Mouse (Mus musculus) embryonic facial prominence, embryonic 12.5 days (tissue): ENCODE results near the gene Ncapg. TPM values are rescaled to one million over a fixed set of nuclear protein-coding genes. Genes with fewer than 3 reads are reported as not detected.

Source experiments
- ATAC-seq: fragments of 200-750 bp; cut with Nextera tagmentation; 2 replicates; pipeline ENCODE4 v1.8.0; 2017; ENCODE audit not compliant: insufficient number of reproducible peaks, insufficient read depth, low FRiP score, low TSS enrichment
- H3K27ac ChIP-seq: fragments of 300-500 bp; sonication (generic); 2 replicates; pipeline ENCODE4 v1.5.1; 2016; ENCODE audit warnings: mild to moderate bottlenecking
- H3K27me3 ChIP-seq: fragments of 300-500 bp; sonication (generic); 2 replicates; pipeline ENCODE4 v1.6.1; 2016; ENCODE audit warnings: mild to moderate bottlenecking, moderate library complexity
- H3K36me3 ChIP-seq: fragments of 300-500 bp; sonication (generic); 2 replicates; pipeline ENCODE4 v1.6.1; 2016; ENCODE audit warnings: mild to moderate bottlenecking
- H3K4me1 ChIP-seq: fragments of 300-500 bp; sonication (generic); 2 replicates; pipeline ENCODE4 v1.6.1; 2016
- H3K4me2 ChIP-seq: fragments of 300-500 bp; sonication (generic); replicated peaks from 2 replicates; pipeline ENCODE4 v1.6.1; 2016; ENCODE audit warnings: mild to moderate bottlenecking, moderate library complexity
- H3K4me3 ChIP-seq: fragments of 300-500 bp; sonication (generic); 2 replicates; pipeline ENCODE4 v1.5.1; 2016; ENCODE audit warnings: mild to moderate bottlenecking
- H3K9ac ChIP-seq: fragments of 300-500 bp; sonication (generic); 2 replicates; pipeline ENCODE4 v1.6.1; 2016; ENCODE audit warnings: mild to moderate bottlenecking, moderate library complexity
- H3K9me3 ChIP-seq: fragments of 300-500 bp; sonication (generic); 2 replicates; pipeline ENCODE4 v1.6.1; 2016; ENCODE audit warnings: mild to moderate bottlenecking, moderate library complexity
- WGBS: fragments of 180-500 bp; shearing (Covaris S2); methylation state at CpG from one replicate; pipeline ENCODE4 v1.1.7; 2016; 5-methylcytosine and 5-hydroxymethylcytosine counted together
- polyA plus RNA-seq: library from polyadenylated mRNA; unstranded; fragments of >200 nt; fragmentation: Nextera tagmentation; extraction: Ambion mirVana; gene quantifications from 2 replicates; pipeline ENCODE4 v1.2.1, GENCODE M21; 2016

Gene Ncapg
- polyA plus RNA-seq, 1 experiment from 2014 or later = 58.3 TPM

DNA sequence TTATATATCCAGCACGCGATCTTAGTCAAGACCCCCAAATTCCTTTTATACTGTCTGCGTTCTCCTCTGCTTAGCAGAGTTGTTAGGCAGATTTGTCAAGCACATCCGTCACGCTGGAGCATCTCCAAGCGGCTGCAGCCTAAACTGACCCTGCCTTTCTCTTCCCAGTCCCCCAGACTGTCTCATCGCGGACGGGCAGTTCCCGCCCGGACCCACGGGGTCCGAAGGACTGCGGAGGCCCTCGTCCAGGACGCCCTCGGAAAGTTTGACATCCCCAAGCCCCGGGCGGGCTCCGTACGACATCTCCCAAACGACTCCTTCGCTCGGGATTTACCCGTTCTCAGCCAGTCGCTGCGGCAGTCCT, 503 bp upstream of the Ncapg start:
- no peaks in the 10 kb centered on the region for H3K27me3 ChIP-seq
- ATAC-seq = peak; percentile 80

DNA sequence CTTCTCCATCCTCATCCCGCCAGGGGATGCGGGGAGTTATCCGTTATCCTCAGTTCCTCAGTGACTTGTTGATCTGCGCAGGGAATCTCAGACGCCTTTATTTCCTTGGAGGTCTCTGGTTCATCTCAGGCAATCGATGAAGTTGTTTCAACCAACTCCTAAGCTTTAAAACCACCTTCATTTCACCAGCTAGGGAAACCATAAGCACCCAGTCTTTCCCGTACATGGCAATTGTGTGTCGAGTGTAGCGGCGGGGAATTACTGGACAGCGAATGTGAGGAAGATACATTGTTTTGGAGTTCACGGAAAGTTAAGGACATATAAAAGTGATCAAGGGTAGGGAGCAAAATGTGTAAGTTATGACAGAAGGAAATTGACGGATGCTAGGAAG, 556 bp downstream of the Ncapg start:
- Histone ChIP-seq H3K4me2 (peak overlapping the region; percentile 77), H3K27ac (peak overlapping the region; percentile 89), H3K9me3 (no peaks in the 10 kb centered on the region), H3K36me3 (peaks cover 3% of the 10 kb centered on the region; the same call in 1 of the 2 replicates), H3K27me3 (no peaks in the 10 kb centered on the region), H3K4me1 (peaks cover 6% of the 10 kb centered on the region), H3K9ac (peak overlapping the region; percentile 78), H3K4me3 (peak overlapping the region; percentile 82)
- ATAC-seq = no peak
- WGBS = under 1% methylated on average over 13 of the region's 13 CpGs

More for the DNA sequence above, 503 bp upstream of the Ncapg start:
- Histone ChIP-seq H3K4me1 (peaks cover 6% of the 10 kb centered on the region), H3K36me3 (no peaks in the 10 kb centered on the region), H3K4me3 (peak overlapping the region; percentile 82), H3K9ac (peak overlapping the region; percentile 79), H3K9me3 (no peaks in the 10 kb centered on the region), H3K27ac (peak overlapping the region; percentile 86), H3K4me2 (peak overlapping the region; percentile 71)
- WGBS = under 1% methylated on average over 27 of the region's 27 CpGs

DNA sequence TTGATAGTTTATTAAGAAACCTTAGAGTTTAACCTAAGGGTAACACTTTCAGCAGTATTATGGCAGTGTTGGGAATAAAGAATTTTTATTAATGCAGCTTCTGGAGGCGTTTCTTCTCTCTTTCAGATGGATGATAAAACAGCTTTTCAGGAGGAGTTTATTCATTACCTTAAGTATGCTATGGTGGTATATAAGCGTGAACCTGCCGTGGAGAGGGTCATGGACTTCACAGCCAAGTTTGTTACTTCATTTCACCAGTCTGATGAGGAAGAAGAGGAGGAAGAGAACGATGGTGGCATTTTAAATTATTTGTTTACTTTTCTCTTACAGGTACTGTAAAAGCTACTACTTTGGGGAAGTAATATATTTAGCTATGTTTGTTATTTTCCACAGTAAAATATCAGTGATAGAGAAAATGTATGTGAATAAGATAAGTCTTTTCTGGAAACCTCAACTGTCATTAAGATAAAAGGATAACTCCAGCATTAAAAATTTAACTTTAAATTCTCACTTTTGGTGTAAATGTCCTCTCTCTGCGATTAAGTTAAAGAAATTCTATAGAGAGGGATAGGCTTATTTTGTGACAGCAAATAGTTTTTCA, 1.3 kb downstream of the Ncapg start:
- Histone ChIP-seq H3K9me3 (no peaks in the 10 kb centered on the region), H3K36me3 (peaks cover 7% of the 10 kb centered on the region; the same call in 1 of the 2 replicates), H3K27ac (no peak overlapping the region), H3K4me3 (peak overlapping the region; percentile 82), H3K27me3 (no peaks in the 10 kb centered on the region), H3K9ac (peak overlapping the region; percentile 78; the same call in 1 of the 2 replicates), H3K4me1 (peaks cover 6% of the 10 kb centered on the region), H3K4me2 (peak overlapping the region; percentile 77)
- 62% methylated on average over 5 of the region's 5 CpGs for WGBS
- no peak for ATAC-seq

DNA sequence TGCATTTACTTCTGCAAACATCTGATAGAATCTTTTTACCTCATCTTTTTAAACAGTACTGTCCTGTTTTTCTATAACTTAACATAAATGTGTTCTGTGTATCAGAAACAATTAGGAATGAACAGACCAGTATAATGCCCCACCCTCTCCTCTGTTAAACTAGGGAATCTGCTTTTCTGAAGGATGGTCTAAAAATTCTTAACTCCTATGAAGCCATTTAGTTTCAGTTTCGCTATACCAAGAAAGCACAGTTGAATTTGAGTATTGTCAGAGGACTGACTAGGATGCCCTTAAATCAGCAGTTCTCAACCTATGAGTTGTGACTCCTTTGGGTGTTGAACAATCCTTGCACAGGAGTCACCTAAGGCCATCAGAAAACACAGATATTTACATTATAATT, 5.3 kb downstream of the Ncapg start:
- 96% methylated on average over 1 of the region's 1 CpGs for WGBS
- no peak overlapping the region for H3K27ac ChIP-seq

DNA sequence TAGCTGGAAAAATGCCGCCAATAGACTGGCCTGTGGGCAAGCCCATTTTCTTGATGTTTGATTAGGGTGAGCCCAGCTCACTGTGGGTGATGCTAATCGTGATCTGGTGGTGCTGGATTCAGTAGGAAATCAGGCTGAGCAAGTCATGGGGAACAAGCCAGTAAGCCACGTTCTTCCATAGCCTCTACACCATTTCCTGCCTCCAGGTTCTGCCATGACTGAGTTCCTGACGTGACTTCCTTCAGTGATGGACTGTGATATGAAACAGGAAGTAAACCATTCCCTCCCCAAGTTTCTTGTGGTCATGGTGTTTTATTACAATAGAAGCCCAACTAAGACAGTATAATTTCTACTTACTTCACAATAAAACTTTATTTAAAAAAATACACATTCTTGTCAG, 7.9 kb downstream of the Ncapg start:
- 83% methylated on average over 4 of the region's 4 CpGs for WGBS
- ATAC-seq = no peak
- no peak overlapping the region for H3K27ac ChIP-seq
- H3K4me1 ChIP-seq = no peaks in the 10 kb centered on the region
- H3K4me2 ChIP-seq = no peak overlapping the region
- peaks cover 26% of the 10 kb centered on the region for H3K36me3 ChIP-seq
- no peak overlapping the region for H3K4me3 ChIP-seq
- H3K9me3 ChIP-seq = no peaks in the 10 kb centered on the region
- H3K27me3 ChIP-seq = no peaks in the 10 kb centered on the region
- H3K9ac ChIP-seq = no peak overlapping the region

More for the DNA sequence above, 5.3 kb downstream of the Ncapg start:
- ATAC-seq = no peak
- Histone ChIP-seq H3K27me3 (no peaks in the 10 kb centered on the region), H3K9ac (no peak overlapping the region), H3K9me3 (no peaks in the 10 kb centered on the region), H3K4me3 (no peak overlapping the region), H3K4me2 (no peak overlapping the region), H3K4me1 (peaks cover 3% of the 10 kb centered on the region; the same call in 1 of the 2 replicates), H3K36me3 (peaks cover 19% of the 10 kb centered on the region)

DNA sequence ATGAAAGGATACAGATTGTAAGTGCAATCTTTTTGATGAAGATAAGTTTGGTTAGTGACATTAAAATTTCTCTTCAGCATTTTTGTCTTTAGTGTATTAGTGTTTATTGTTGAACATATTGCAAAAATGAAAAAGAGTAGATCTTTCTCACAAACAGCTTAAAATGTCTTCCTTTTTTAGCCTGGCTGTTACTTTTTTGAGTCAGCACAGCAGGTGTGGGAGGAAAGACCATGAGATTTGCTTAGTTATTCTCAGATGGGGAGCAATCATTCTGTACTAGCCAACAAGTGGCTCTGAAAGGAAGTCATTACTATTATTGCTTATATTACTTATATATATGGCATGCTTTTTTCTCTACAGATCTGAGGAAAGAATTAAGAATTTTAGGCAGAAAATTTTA, 10.2 kb downstream of the Ncapg start:
- Histone ChIP-seq H3K27ac (no peak overlapping the region), H3K36me3 (peaks cover 36% of the 10 kb centered on the region), H3K9ac (no peak overlapping the region), H3K9me3 (no peaks in the 10 kb centered on the region), H3K4me2 (no peak overlapping the region), H3K27me3 (no peaks in the 10 kb centered on the region), H3K4me1 (no peaks in the 10 kb centered on the region), H3K4me3 (no peak overlapping the region)
- no peak for ATAC-seq

DNA sequence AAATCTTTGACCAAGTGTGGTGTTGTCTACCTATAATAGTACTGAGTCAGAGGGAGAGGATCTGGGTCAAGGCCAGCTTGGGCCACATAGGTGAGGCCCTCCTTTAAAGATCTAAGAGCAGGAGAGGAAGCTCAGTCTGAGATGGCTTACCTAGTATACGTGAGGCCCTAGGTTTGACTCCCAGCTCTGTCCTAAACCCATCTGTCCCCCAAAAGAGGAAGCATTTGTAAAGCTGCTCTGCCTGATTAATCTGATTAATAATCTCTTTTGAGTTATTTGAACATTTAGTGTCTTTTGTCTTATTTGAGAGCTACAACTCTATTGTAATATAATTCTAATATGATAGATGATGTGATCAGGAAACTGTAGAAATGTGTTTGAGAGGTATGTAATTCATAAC, 13.7 kb downstream of the Ncapg start:
- H3K4me1 ChIP-seq = no peaks in the 10 kb centered on the region
- no peak overlapping the region for H3K27ac ChIP-seq
- no peak overlapping the region for H3K4me2 ChIP-seq
- no peak for ATAC-seq
- no peaks in the 10 kb centered on the region for H3K9me3 ChIP-seq
- no peak overlapping the region for H3K4me3 ChIP-seq
- no peak overlapping the region for H3K9ac ChIP-seq
- no peaks in the 10 kb centered on the region for H3K27me3 ChIP-seq
- peaks cover 20% of the 10 kb centered on the region for H3K36me3 ChIP-seq
- WGBS = 93% methylated on average over 1 of the region's 1 CpGs

DNA sequence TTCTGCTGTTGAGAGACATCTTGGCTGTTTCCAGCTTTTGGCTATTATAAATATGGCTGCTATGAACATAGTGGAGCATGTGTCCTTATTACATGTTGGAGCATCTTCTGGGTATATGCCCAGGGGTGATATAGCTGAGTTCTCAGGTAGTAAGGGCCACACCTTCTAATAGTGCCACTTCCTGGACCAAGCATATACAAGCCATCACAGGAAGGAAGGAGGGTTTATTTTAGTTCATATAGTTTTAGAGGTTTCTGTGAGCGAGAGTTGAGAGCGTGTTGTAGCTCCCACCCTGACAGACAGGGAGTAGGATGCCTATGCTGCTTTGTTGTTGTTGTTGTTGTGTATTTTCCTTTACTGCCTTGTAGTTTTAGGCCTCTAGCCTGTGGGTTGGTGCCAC, 15.5 kb downstream of the Ncapg start:
- 91% methylated on average over 2 of the region's 2 CpGs for WGBS
- Histone ChIP-seq H3K9ac (no peak overlapping the region), H3K9me3 (no peaks in the 10 kb centered on the region), H3K4me2 (no peak overlapping the region), H3K36me3 (peaks cover 20% of the 10 kb centered on the region), H3K27me3 (no peaks in the 10 kb centered on the region), H3K27ac (no peak overlapping the region), H3K4me1 (no peaks in the 10 kb centered on the region), H3K4me3 (no peak overlapping the region)
- no peak for ATAC-seq

DNA sequence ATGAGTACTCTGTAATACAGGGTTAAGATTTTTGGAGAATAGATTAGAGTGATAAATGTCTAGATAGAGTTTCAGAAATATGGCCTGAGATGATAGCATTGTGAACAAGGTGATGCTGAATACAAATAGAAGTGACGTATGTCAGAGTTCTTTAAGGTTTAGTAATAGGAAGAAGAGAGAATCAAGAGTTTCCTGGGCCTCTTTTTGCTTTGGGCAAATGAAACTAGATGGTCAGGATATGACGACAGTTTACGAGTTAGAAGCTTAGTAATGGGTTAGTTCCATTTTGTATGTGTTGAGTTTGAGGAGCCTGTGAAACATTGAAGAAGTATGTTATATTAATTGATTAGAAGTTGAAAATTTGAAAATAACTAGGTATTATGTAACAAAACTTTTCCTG, 16.5 kb downstream of the Ncapg start:
- Histone ChIP-seq H3K4me1 (no peaks in the 10 kb centered on the region), H3K4me3 (no peak overlapping the region), H3K4me2 (no peak overlapping the region), H3K36me3 (peaks cover 14% of the 10 kb centered on the region), H3K9me3 (no peaks in the 10 kb centered on the region), H3K9ac (no peak overlapping the region), H3K27me3 (no peaks in the 10 kb centered on the region), H3K27ac (no peak overlapping the region)
- WGBS = 94% methylated on average over 3 of the region's 3 CpGs
- ATAC-seq = no peak

DNA sequence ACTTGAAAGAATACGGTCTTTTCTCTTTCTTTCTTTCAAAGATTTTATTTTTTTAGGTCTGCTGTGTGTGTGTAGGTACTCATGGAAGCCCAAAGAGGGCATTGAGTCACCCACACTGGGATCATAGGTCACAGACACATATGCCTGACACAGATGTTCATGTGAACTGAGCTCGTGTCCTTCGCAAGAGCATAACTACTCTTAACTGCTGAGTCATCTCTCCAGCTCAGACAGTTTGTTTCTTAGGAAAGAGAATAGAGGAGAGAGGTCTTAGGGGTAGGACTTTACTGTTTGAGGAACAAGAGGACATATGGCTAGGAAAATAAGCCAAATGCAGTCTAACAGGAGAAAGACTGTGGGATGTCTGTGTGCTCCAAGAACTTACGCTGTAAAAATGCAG, 19.4 kb downstream of the Ncapg start:
- H3K36me3 ChIP-seq = peaks cover 8% of the 10 kb centered on the region
- no peaks in the 10 kb centered on the region for H3K9me3 ChIP-seq
- no peaks in the 10 kb centered on the region for H3K4me1 ChIP-seq

DNA sequence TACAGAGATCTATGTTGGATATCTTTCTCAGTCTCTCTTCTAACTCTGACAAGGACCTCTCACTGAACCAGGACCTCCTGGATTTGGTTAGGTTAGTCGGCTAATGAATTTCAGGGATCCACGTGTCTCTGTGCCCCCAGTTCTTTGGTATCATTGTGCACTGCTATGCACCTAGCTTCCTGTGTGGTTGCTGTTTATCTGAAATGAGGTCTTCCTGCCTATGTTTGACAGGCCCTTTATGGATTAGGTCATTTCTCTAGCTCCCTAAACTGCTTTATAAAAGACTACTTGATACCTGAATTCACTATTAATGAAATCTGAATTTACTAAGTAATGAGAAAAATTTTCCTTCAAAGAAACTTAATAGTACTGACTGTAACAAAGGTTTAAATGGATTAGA, 21.1 kb downstream of the Ncapg start:
- H3K4me3 ChIP-seq = no peak overlapping the region
- 50% methylated on average over 2 of the region's 2 CpGs for whole genome bisulfite sequencing
- H3K4me1 ChIP-seq = no peaks in the 10 kb centered on the region
- no peaks in the 10 kb centered on the region for H3K27me3 ChIP-seq
- no peak overlapping the region for H3K27ac ChIP-seq
- H3K9me3 ChIP-seq = no peaks in the 10 kb centered on the region
- H3K9ac ChIP-seq = no peak overlapping the region
- no peak for ATAC-seq
- H3K36me3 ChIP-seq = peaks cover 3% of the 10 kb centered on the region; the same call in 1 of the 2 replicates
- no peak overlapping the region for H3K4me2 ChIP-seq

More for the DNA sequence above, 19.4 kb downstream of the Ncapg start:
- ATAC-seq = no peak
- Histone ChIP-seq H3K9ac (no peak overlapping the region), H3K4me2 (no peak overlapping the region), H3K27ac (no peak overlapping the region), H3K4me3 (no peak overlapping the region), H3K27me3 (no peaks in the 10 kb centered on the region)
- 88% methylated on average over 4 of the region's 4 CpGs for WGBS

DNA sequence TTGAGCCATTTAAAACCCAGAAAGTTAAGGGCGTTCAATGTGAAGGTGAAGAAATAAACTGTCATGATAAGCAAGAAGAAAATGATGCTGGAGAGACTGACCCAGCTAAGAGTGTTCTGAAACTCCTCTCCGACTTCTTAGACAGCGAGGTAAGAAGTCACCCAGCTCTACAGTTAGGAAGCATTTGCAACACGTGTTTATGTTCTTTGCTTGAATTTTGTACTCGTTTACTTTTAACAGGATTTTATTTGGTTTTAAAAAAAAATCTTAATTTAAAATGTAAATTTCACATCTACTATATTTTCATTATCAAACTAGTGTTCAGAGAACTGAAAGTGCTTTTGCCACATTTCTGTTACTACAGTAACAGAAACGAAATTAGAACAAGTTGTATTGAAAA, 22.0 kb downstream of the Ncapg start:
- no peak for ATAC-seq
- Histone ChIP-seq H3K9me3 (no peaks in the 10 kb centered on the region), H3K4me2 (no peak overlapping the region), H3K9ac (no peak overlapping the region), H3K36me3 (peaks cover 7% of the 10 kb centered on the region; the same call in 1 of the 2 replicates), H3K4me3 (no peak overlapping the region), H3K27ac (no peak overlapping the region), H3K4me1 (no peaks in the 10 kb centered on the region), H3K27me3 (no peaks in the 10 kb centered on the region)
- 91% methylated on average over 6 of the region's 6 CpGs for WGBS
